Mouse (Mus musculus) liver, embryonic 13.5 days (tissue): ENCODE results near the gene Fam177a. TPM values are rescaled to one million over a fixed set of nuclear protein-coding genes. Genes with fewer than 3 reads are reported as not detected.
"Not testable (repeated sequence)": the region's sequence is repeated elsewhere in the genome, so short reads cannot be mapped to it uniquely, and the experiment has no call there.

Experiments
- ATAC-seq: fragments of 200-750 bp; cut with Nextera tagmentation; 2 replicates; pipeline ENCODE4 v1.8.0; 2017; ENCODE audit warnings: low read depth, mild to moderate bottlenecking, moderate number of reproducible peaks, moderate library complexity
- DNase-seq: peaks from one replicate; pipeline ENCODE4 v3.0.0; 2022
- H3K27ac ChIP-seq: fragments of 300-500 bp; sonication (generic); 2 replicates; pipeline ENCODE4 v1.5.1; 2015; ENCODE audit warnings: moderate library complexity, mild to moderate bottlenecking, inconsistent platforms
- H3K27me3 ChIP-seq: fragments of 300-500 bp; sonication (generic); 2 replicates; pipeline ENCODE4 v1.6.1; 2015; ENCODE audit warnings: mild to moderate bottlenecking, inconsistent platforms
- H3K36me3 ChIP-seq: fragments of 300-500 bp; sonication (generic); 2 replicates; pipeline ENCODE4 v1.6.1; 2015; ENCODE audit warnings: mild to moderate bottlenecking, inconsistent platforms
- H3K4me1 ChIP-seq: fragments of 300-500 bp; sonication (generic); replicated peaks from 2 replicates; pipeline ENCODE4 v1.6.1; 2015; ENCODE audit warnings: inconsistent platforms
- H3K4me2 ChIP-seq: fragments of 300-500 bp; sonication (generic); 2 replicates; pipeline ENCODE4 v1.6.1; 2015; ENCODE audit warnings: inconsistent platforms, mild to moderate bottlenecking, moderate library complexity
- H3K4me3 ChIP-seq: fragments of 300-500 bp; sonication (generic); replicated peaks from 2 replicates; pipeline ENCODE4 v1.5.1; 2015; ENCODE audit warnings: mild to moderate bottlenecking, inconsistent platforms
- H3K9ac ChIP-seq: fragments of 300-500 bp; sonication (generic); 2 replicates; pipeline ENCODE4 v1.6.1; 2015; ENCODE audit warnings: mild to moderate bottlenecking, inconsistent platforms
- H3K9me3 ChIP-seq: fragments of 300-500 bp; sonication (generic); replicated peaks from 2 replicates; pipeline ENCODE4 v1.6.1; 2016; ENCODE audit warnings: inconsistent platforms
- WGBS: fragments of 180-500 bp; shearing (Covaris S2); methylation state at CpG from one replicate; pipeline ENCODE4 v1.1.7; 2015; ENCODE audit not compliant: insufficient replicate concordance; 5-methylcytosine and 5-hydroxymethylcytosine counted together
- polyA plus RNA-seq: library from polyadenylated mRNA; unstranded; fragments of >200 nt; fragmentation: Nextera tagmentation; extraction: Ambion mirVana; gene quantifications from 2 replicates; pipeline ENCODE4 v1.2.1, GENCODE M21; 2015

The Fam177a gene
- polyA plus RNA-seq: 12.7 and 13.7 TPM in 2 replicates

- DNase-seq, H3K9me3 ChIP-seq, H3K4me2 ChIP-seq, H3K27ac ChIP-seq, H3K4me1 ChIP-seq, H3K4me3 ChIP-seq, H3K36me3 ChIP-seq, H3K27me3 ChIP-seq, H3K9ac ChIP-seq: not testable (repeated sequence)
- WGBS: no CpG with 5 or more reads among the region's 40 CpGs
- peak; percentile 96 for ATAC-seq
Observed at GRCm38 (mm10) chr12:55124242-55124641, at the start of gene Fam177a. Gene Fam177a (plus strand): TSS chr12:55124469.

- Histone ChIP-seq H3K27ac (no peak overlapping the region), H3K36me3 (peaks cover 8% of the 10 kb centered on the region; the same call in 1 of the 2 replicates), H3K4me2 (no peak overlapping the region), H3K9me3 (no peaks in the 10 kb centered on the region), H3K27me3 (no peaks in the 10 kb centered on the region), H3K4me1 (peaks cover 49% of the 10 kb centered on the region), H3K4me3 (no peak overlapping the region), H3K9ac (no peak overlapping the region)
- WGBS: 86% methylated on average over 2 of the region's 2 CpGs
- ATAC-seq (no peak), DNase-seq (no peak)
Observed at GRCm38 (mm10) chr12:55075296-55075695, 49.0 kb upstream of the Fam177a start.

- DNase-seq, H3K27ac ChIP-seq, H3K9me3 ChIP-seq, H3K27me3 ChIP-seq, ATAC-seq, H3K36me3 ChIP-seq: not testable (repeated sequence)
- Histone ChIP-seq H3K4me3 (peak overlapping the region; percentile 85), H3K4me2 (peak overlapping the region; percentile 52), H3K4me1 (peaks cover 26% of the 10 kb centered on the region), H3K9ac (peak overlapping the region; percentile 41; the same call in 1 of the 2 replicates)
- 26% methylated on average over 2 of the region's 2 CpGs for WGBS
Observed at GRCm38 (mm10) chr12:55078706-55079105, 45.6 kb upstream of the Fam177a start.

- peak within 1 kb of the TSS; percentile 74 for H3K4me2 ChIP-seq
- peak; percentile 96 for ATAC-seq
- H3K36me3 ChIP-seq, H3K9me3 ChIP-seq, H3K27me3 ChIP-seq: not testable (repeated sequence)
- H3K4me1 ChIP-seq: peaks cover 15% of the 10 kb centered on the region
- H3K9ac ChIP-seq: peak within 1 kb of the TSS; percentile 90
- peak within 1 kb of the TSS; percentile 85 for H3K4me3 ChIP-seq
- WGBS: under 1% methylated on average over 60 of the region's 60 CpGs
- peak; percentile 97 for DNase-seq
- peak within 1 kb of the TSS; percentile 90 for H3K27ac ChIP-seq
Observed at GRCm38 (mm10) chr12:55079726-55080600, 44.3 kb upstream of the Fam177a start, which contains the start of the genes 2700097O09Rik and Srp54a. Gene 2700097O09Rik (minus strand): TSS chr12:55080110. Gene Srp54a (plus strand): TSS chr12:55080262.

- peak overlapping the region; percentile 90 for H3K27ac ChIP-seq
- DNase-seq, H3K27me3 ChIP-seq, H3K36me3 ChIP-seq, H3K9me3 ChIP-seq: not testable (repeated sequence)
- H3K4me3 ChIP-seq: peak overlapping the region; percentile 85
- ATAC-seq: peak; percentile 28
- under 1% methylated on average over 25 of the region's 25 CpGs for WGBS
- H3K4me1 ChIP-seq: peaks cover 15% of the 10 kb centered on the region
- H3K4me2 ChIP-seq: peak overlapping the region; percentile 67
- peak overlapping the region; percentile 90 for H3K9ac ChIP-seq
Observed at GRCm38 (mm10) chr12:55080601-55080942, 43.7 kb upstream of the Fam177a start.

- not testable (repeated sequence) for DNase-seq, H3K4me2 ChIP-seq, H3K9me3 ChIP-seq, H3K4me1 ChIP-seq, H3K27ac ChIP-seq, H3K4me3 ChIP-seq, ATAC-seq, H3K27me3 ChIP-seq, H3K36me3 ChIP-seq, H3K9ac ChIP-seq
- WGBS: 86% methylated on average over 1 of the region's 7 CpGs
Observed at GRCm38 (mm10) chr12:55092127-55092526, 32.1 kb upstream of the Fam177a start.

- no CpG with 5 or more reads among the region's 7 CpGs for WGBS
- not testable (repeated sequence) for ATAC-seq, H3K4me1 ChIP-seq, H3K36me3 ChIP-seq, DNase-seq, H3K9me3 ChIP-seq, H3K4me2 ChIP-seq, H3K27ac ChIP-seq, H3K27me3 ChIP-seq, H3K4me3 ChIP-seq, H3K9ac ChIP-seq
Observed at GRCm38 (mm10) chr12:55112616-55113015, 11.7 kb upstream of the Fam177a start.

- no CpG with 5 or more reads among the region's 18 CpGs for WGBS
- H3K4me3 ChIP-seq, H3K9me3 ChIP-seq, H3K27me3 ChIP-seq, H3K4me2 ChIP-seq, DNase-seq, H3K36me3 ChIP-seq, H3K27ac ChIP-seq, H3K9ac ChIP-seq, H3K4me1 ChIP-seq: not testable (repeated sequence)
- ATAC-seq: peak; percentile 80
Observed at GRCm38 (mm10) chr12:55124731-55125130, 462 bp downstream of the Fam177a start.

GRCm38 (mm10) chr12:55135540-55135939 lies 11.3 kb downstream of the Fam177a start:
- H3K36me3 ChIP-seq, H3K4me2 ChIP-seq, H3K9me3 ChIP-seq, H3K27ac ChIP-seq, DNase-seq, H3K9ac ChIP-seq, H3K27me3 ChIP-seq, ATAC-seq, H3K4me1 ChIP-seq, H3K4me3 ChIP-seq: not testable (repeated sequence)
- WGBS: no CpG with 5 or more reads among the region's 6 CpGs

GRCm38 (mm10) chr12:55137859-55138258 lies 13.6 kb downstream of the Fam177a start:
- not testable (repeated sequence) for H3K36me3 ChIP-seq, DNase-seq, H3K4me2 ChIP-seq, H3K4me1 ChIP-seq, H3K9ac ChIP-seq, H3K27me3 ChIP-seq, H3K27ac ChIP-seq, H3K9me3 ChIP-seq, H3K4me3 ChIP-seq
- ATAC-seq: peak; percentile 57; the same call in 1 of the 2 replicates
- WGBS: no CpG with 5 or more reads among the region's 6 CpGs

- not testable (repeated sequence) for H3K36me3 ChIP-seq, H3K4me2 ChIP-seq, H3K9me3 ChIP-seq, DNase-seq, H3K27me3 ChIP-seq, H3K4me1 ChIP-seq, H3K27ac ChIP-seq
- no CpG with 5 or more reads among the region's 57 CpGs for WGBS
- H3K4me3 ChIP-seq: peak within 1 kb of the TSS; percentile 46
- peak; percentile 96 for ATAC-seq
- peak within 1 kb of the TSS; percentile 53; the same call in 1 of the 2 replicates for H3K9ac ChIP-seq
Observed at GRCm38 (mm10) chr12:55154559-55155448, 30.5 kb downstream of the Fam177a start, which contains the start of gene Srp54b. Gene Srp54b (plus strand): TSS chr12:55155104.
